Mouse (Mus musculus) gastrocnemius, postnatal 36 days (tissue): Measurements from ENCODE around the gene Adgre5. TPM values are rescaled to one million over a fixed set of nuclear protein-coding genes. Genes with fewer than 3 reads are reported as not detected.

Source experiments
- DNase-seq, 2 experiments: peaks; one replicate each; pipeline ENCODE4 v3.0.0; 2022
- intact Hi-C: fragments of 180-260 bp; cut with DNase I; formaldehyde crosslinking; loops from one replicate; pipeline ENCODE4 v1.15.1; 2025
- microRNA-seq, 2 experiments: library from miRNA; unstranded; fragments of <30 nt; microRNA quantifications; one replicate each; pipeline ENCODE4 v1.2.0; 2021
- total RNA-seq, 2 experiments: library from RNA; stranded (reverse); gene quantifications; 2 replicates each; pipeline ENCODE4 v1.2.3; 2021

Gene Adgre5
- total RNA-seq, 2 experiments from 2014 or later = 21.9 to 22.5 TPM

DNA sequence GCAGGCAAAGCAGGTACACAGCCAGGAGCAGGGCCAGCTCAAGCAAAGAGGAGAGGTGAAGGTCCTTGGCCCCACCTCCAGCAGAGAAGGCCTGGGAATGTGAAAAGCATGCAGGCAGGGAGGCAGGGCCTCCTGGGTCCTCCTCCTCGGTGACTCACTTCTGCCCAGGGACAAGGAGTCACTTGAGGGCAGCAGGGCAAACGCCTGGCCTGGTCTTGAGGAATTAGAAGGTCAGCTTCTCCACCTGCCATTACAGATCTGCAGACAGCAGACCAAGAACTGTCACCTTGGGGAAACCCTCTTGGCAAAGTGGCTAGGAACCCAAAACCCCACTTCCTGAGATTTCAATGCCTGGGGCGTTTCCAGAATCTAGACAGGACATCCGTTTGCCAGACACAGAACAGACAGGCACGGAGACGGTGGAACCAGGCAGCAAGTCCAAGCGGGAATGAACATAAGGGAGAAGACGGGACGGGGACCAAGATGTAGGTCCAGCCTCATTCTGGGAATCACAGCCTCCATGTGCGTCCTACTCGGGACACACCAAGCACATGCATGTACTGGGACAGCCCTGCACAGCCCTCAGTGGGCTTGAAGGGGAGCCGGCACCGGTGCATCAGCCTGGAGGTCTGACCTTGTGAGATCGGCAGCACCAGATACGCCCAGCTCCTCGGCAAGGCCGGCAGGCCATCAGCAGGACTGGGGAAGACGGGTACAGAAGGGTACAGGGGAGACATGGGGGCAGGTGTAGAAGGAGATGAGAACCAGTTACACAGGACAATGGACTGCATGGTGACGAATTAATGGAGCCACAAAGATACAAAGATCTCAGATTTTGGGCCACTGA, 43.5 kb downstream of the Adgre5 start:
- DNase-seq = peak; percentile 42 to 49
- intact Hi-C loops = no loop called here

DNA sequence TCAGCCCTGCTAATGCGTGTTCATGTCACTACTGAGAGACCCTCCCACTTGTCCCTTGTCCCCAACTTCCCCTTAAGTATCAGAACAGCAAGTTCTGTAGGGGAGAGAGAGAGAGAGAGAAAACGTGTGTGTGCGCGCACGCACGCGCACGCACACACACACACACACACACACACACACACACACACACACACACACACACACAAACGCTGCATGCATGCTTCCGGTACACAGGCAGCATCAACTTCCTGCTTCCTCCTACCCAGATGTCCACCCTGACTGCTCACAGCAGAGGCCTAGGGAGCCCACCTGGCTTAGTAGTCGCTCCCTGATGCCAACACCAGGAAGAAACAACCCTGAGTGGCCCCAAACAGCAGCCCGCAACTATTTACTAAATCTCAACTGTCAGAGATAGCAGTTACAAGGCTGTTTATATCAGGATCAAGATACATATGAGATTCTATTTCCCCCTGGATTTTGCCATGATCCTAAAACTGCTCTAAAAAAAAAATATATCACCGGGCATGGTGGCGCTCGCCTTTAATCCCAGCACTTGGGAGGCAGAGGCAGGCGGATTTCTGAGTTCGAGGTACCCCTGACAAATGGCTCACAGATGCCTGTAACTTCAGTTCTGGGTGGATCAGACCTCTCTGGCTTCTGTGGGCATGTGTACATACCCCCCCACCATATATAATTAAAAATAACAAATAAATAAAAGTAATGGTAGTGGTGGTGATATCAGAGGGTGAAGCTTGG, 45.6 kb downstream of the Adgre5 start:
- intact Hi-C loops = loop anchor here (2.0 kb wide), 1 partner anchor 21 kb away; no protein-coding TSS in a partner anchor
- no peak for DNase-seq

DNA sequence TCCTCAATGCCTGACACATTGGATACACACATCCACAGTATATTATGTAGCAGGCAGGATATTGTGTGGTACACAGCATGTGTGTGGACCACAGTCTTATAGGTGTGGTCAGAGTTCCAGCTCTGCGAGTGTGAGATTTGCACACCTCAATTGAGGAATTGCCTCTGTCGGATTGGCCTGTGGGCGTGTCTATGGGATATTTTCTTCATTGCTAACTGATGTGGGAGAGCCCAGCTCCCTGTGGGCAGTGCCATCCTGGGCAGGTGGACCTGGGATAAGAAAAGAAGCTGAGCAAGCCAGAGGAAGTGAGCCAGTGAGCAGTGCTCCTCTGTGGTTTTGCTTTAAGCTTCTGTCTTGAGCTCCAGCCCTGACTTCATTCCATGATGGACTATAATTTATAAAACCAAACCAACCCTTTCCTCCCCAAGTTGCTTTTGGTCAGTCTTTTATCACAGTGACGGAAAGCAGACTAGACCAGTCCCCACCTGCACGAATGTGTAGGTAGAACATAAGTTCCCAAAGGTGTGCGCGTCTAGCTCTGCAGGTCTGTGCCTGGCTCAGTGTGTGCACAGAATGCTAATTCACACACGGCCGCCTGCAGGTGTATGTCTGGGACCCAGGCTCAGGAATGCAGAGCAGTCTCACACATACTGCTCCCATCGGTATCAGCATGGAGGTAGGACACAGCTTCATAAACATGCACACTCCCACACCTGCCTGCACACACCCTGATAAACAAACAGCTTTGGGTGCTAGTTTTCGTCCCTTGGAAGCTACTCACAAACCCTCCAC, 46.6 kb downstream of the Adgre5 start:
- intact Hi-C loops = loop anchor here (2.0 kb wide), 1 partner anchor 20 kb away; no protein-coding TSS in a partner anchor
- DNase-seq = no peak

DNA sequence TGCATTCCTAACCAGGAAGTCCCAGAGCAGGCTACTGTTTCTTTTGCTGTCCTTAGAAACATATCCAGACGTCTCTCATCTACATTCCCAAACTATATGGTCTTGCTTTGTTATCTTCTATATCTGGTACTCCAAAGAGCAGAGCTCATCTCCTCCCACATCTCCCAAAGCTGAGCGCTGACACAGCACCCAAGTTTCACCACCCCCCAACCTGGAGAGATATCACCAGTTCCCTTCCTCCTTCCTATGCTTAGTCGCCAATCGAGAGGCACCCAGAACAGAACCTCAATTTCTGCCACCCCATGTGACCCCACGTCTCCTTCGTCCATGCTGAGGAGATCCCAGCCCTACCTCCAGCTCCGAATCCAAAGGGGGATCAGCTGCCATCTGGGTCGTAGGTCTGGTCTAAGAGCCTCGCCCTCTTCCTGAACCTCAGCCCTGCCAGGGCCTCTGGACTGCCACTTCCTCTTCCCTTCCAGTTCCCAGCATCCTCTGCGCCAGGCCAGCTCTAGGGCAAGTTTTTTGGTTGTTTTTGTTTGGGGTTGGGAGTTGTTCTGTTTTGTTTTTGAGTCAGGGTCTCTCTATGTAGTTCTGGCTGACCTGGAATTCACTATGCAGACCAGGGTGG, 47.4 kb downstream of the Adgre5 start:
- intact Hi-C loops = loop anchor here (2.0 kb wide), 1 partner anchor 19 kb away; no protein-coding TSS in a partner anchor

DNA sequence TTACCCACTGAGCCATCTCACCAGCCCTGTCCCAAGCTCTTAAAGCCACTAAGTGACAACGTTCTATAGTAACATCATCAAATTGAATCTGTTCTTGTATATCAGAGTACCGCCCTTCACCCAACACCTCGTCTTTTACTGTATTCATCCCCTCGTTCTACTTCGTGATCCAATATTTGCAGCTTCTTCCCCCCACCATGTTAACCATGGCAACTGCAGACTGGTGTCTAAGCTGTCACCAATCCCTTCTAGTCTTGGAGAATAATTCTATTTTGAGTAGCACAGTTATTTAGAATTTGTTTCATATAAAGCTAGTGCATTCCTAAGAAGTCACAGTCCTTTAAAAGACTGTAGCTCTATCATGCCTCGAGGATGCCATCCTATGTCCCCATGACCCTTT, 51.9 kb downstream of the Adgre5 start:
- DNase-seq = no peak
- intact Hi-C loops = no loop called here

More for the DNA sequence above, 47.4 kb downstream of the Adgre5 start:
- DNase-seq = no peak

DNA sequence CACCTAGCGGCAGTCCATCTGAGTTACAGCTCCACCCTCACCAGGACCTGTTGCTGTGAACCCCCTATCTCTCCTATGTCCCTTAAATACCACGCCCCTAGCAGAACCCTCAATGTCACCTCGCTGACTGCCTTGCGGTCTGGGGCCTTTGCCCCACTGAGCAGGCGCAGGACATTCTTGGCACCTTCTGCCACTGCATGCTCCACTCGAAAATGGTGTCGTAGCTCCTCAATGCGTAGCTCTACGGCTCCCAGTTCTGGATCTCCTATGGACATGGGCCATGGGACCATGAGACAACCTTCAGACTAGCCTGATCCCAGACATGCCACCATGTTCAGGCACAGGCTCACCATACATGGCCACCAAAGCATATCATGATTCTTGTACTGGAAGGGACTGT, 56.6 kb downstream of the Adgre5 start:
- DNase-seq = no peak

DNA sequence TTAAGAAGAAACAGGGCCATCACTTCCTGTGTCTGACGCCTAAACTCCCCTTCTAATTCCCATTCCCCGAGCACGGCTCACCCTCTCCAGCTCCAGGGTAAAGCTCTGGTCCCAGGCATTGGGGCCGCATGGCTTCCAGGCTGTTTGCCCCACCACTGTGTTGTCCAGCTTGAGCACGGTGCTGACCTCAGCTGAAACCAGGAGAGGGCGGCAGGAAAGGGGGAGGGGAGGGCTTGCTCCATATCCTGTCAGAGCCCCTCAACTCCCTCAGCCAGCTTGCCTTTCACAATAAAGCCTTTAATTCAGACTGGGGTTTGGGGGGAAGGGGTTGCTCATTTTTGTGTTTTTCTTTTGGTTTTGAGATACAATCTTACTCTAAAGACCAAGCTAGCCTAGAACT, 60.0 kb downstream of the Adgre5 start:
- DNase-seq = no peak
- intact Hi-C loops = no loop called here

More for the DNA sequence above, 56.6 kb downstream of the Adgre5 start:
- intact Hi-C loops = no loop called here

DNA sequence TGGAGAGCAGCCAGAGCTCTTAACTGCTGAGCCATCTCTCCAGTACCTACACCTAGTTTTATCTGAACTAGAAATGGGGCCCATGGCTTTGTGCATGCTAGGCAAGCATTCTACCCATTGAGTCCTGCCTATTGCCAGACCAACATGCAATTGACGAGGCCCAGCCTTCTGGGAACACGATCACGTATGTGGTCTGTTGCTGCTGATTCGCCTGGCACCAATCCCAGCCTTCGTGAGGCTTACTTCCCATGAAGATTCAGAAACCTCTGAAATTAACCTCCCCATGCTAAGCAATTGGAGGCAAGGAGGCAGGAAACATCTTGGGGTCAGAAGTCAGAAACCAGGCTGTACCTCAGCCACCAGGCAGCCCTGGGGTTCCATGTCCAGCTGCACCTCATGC, 60.5 kb downstream of the Adgre5 start:
- no peak for DNase-seq
- intact Hi-C loops = no loop called here

DNA sequence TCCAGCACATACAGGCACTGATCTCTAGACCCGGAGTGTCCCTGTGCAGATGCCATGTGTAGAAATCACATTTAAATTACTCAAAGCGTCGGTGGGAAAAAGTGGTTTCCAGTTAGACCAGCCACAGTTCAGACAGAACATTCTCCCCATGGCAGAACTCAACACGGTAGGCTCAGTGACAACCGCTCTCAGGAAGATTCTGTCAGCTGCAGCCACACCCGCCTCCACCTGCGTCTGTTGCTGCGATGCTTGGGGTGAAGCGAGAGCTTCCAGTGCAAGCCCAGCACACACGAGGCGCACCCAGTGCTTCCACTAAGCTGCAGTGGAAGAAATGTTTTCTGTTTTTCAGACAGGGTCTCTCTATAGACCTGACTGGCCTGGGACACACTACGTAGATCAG, 61.3 kb downstream of the Adgre5 start:
- no peak for DNase-seq
- intact Hi-C loops = no loop called here

DNA sequence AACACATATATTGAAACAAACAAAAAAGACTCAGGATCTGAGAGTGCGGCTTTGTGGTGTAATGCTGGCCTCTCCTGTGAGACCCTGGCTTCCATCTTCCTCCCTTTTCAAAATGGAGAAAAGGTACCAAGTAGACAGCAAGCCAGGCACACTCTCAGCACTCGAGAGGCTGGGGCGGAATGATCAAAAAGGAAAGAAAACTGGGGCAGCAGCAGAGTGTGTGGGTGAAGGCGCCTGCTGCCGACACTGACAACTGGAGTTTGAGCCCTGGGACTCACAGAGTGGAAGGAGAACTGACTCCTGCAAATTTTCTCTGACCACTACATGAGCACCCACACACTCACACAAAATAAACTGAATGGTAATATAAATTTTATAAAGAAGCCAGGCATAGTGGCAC, 66.6 kb downstream of the Adgre5 start:
- DNase-seq = no peak
- intact Hi-C loops = loop anchor here (2.0 kb wide), 1 partner anchor 20 kb away; no protein-coding TSS in a partner anchor

Small RNA genes lying within 50 kb of the gene (microRNA-seq; reads per million reads assigned to microRNA genes)
- 0 reads per million in 2 experiments for gene Mir1668

Other genes starting within 250 kb of the Adgre5 start
- not detected for gene Olfr370, start 205.5 kb downstream of the Adgre5 start, total RNA-seq
- gene Ndufb7, start 174.7 kb downstream of the Adgre5 start, total RNA-seq = 100 to 1,000 TPM; 328 to 346 TPM
- 100 to 1,000 TPM; 431 to 564 TPM for gene Tecr, start 133.4 kb downstream of the Adgre5 start, total RNA-seq
- gene Dnajb1, start 133.1 kb downstream of the Adgre5 start, total RNA-seq = 1 to 10 TPM; 5.2 to 5.8 TPM
- gene Gipc1, start 88.6 kb downstream of the Adgre5 start, total RNA-seq = 10 to 100 TPM; 16.7 to 17.8 TPM
- under 1 TPM; 0.10 to 0.12 TPM for gene Ptger1, start 74.6 kb downstream of the Adgre5 start, total RNA-seq
- gene Pkn1, start 42.1 kb downstream of the Adgre5 start, total RNA-seq = 10 to 100 TPM; 30.6 to 33.7 TPM
- 10 to 100 TPM; 11.3 to 12.0 TPM for gene Ddx39, start 26.1 kb downstream of the Adgre5 start, total RNA-seq
- gene Adgrl1, start 158.8 kb upstream of the Adgre5 start, total RNA-seq = 10 to 100 TPM; 20.8 to 26.0 TPM
- gene Gm10644, start 213.9 kb upstream of the Adgre5 start, total RNA-seq = under 1 TPM; 0.27 to 0.56 TPM
- gene Asf1b, start 214.2 kb upstream of the Adgre5 start, total RNA-seq = under 1 TPM; 0.42 to 0.71 TPM
- gene Prkaca, start 231.7 kb upstream of the Adgre5 start, total RNA-seq = 100 to 1,000 TPM; 148 to 165 TPM